Mouse (Mus musculus): ENCODE results near the gene Ccdc170. TPM values are rescaled to one million over a fixed set of nuclear protein-coding genes. Genes with fewer than 3 reads are reported as not detected.
"Not testable (repeated sequence)": the region's sequence is repeated elsewhere in the genome, so short reads cannot be mapped to it uniquely, and the experiment has no call there.

Ccdc170 gene
- not detected in 2 replicates for total RNA-seq (2015; ENCODE audit: low replicate concordance)
- not detected in 2 replicates for total RNA-seq (2017; ENCODE audit: low replicate concordance)

DNA sequence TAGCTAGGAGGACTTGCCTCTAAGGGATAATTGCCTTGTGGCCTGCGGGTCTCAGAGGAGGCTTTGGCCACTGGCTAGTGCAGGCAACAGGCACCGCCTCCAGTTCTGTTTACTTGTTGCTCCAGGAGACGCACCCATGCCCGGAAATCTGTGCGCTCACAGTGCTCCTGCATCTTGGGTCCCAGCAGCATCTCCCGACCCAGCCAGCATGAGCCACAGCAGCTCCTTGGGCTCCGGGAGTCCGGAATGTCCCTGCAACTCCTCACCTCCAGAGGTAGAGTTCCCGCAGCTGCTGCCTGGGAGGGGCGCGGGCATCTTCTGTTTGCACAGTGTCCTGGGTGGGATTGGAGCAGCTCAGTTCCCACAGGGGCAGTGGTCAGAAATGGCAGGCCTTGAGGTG lies at the start of gene Ccdc170:
Gene Ccdc170 (plus strand): TSS at position 148 of the 400 bp plus-strand sequence.
- ATAC-seq (replicated peaks; ENCODE audit: low FRiP score, poor library complexity, severe bottlenecking), result no peak

DNA sequence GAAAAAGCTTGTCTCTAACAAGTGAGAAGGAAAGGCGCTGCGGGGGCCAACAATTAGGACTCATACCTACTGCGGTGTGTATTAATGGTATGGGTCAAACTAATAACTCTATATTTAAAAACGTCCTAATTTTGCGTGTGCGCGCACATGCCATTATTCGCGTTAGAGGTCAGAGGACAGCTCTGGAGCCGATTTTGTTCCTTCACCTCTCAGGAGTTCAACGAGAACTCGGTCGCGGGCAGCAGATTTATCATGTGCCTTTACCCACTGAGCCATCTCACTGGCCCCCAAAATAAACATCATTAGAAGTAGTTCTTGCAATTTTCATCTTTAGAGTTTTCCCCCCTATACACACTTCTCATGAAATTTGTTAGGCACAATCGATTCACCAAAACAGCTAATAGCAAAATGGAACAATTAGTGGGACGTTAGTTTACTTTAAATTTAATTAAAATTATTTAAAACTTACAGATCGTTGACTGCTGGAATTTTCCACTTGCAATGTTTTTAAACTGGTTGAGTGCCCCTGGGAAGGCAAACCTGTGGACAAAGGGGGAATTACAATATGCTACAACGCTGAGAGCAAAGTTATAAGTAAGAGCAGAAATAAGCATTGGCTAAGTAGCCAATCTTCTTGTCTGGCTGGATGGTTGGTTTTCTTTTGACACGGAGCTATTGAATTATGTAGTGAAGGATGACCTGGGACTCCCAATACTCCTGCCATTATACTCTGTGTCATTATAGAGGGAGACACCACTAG lies 49.1 kb upstream of the Ccdc170 start:
- peak; percentile 11; the same call in 1 of the 2 replicates for ATAC-seq (replicated peaks; ENCODE audit: low FRiP score, poor library complexity, severe bottlenecking)

DNA sequence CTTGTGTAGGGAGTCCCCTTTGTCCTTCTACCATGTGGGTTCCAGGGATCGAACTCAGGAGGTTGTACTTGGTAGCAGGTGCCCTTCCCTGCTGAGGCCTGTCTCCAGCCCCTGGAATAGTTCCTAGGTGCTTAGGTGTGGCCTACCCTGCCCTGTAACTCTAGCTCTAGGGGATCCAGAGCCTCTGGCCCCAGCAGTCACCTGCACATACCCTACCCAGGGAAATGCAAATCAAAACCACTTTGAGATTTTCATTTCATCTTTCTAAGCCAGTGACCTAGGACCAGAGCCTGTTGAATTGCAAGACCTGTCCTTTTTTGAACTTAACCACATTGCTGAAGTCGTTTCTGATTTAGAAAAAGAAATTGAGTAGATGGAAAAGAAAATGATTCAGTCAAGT lies 48.4 kb upstream of the Ccdc170 start:
- ATAC-seq (replicated peaks; ENCODE audit: low FRiP score, poor library complexity, severe bottlenecking), result not testable (repeated sequence)

DNA sequence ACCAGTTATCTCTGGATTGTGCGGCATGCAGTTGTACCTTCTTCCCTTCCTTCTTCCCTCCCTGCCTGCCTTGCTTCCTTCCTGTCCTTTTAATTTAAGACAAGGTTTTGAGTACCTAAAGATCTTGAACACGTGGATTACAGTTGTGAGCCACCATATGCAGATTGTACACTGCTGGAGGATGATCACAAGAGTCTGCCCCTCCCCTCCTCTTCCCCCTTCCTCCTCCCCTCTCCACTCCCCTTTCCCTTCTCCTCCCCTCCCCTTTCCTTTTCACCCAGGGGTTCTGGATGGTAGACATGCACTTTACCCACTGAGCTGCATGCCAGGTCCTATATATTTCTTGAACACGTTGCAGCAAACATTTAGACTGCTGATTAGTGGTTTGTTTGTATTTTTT lies 46.9 kb upstream of the Ccdc170 start:
- ATAC-seq (replicated peaks; ENCODE audit: low FRiP score, poor library complexity, severe bottlenecking), result no peak

DNA sequence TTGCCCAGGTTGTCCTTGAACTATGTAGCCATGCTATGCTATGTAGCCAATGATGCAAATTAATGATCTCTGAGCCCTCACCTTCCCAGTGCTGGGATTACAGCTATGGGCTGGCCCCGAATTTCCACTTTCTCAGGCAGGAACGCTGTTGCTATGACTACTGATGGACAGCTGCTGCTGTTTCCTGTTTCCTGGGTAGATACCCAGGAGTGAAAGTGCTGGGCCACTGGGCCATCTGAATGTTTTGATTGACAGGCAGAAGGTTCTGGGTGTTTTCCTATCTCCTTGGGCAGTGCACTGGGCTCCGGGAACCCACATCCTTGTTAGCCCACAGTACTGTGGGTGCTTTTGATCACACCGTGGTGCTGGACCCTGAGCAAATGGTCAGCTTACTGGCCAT lies 25.9 kb upstream of the Ccdc170 start:
- no peak for ATAC-seq (replicated peaks; ENCODE audit: low FRiP score, poor library complexity, severe bottlenecking)

DNA sequence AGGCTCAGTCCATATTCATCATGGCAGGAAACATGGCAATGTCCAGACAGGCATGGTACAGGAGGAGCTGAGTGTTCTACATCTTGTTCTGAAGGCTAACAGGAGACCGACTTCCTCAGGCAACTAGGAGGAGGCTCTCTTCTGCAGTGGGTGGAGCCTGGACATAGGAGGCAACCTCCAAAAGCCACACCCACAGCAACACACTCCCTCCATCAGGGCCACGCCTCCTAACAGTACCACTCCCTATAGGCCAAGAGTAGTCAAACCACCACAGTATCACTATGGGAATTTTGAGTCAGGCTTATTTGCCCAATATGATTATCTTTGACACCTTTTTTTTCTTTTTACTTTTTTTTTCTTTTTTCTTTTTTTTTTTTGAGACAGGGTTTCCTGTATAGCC lies 22.1 kb upstream of the Ccdc170 start:
- ATAC-seq (replicated peaks; ENCODE audit: low FRiP score, poor library complexity, severe bottlenecking), result peak; percentile 81

DNA sequence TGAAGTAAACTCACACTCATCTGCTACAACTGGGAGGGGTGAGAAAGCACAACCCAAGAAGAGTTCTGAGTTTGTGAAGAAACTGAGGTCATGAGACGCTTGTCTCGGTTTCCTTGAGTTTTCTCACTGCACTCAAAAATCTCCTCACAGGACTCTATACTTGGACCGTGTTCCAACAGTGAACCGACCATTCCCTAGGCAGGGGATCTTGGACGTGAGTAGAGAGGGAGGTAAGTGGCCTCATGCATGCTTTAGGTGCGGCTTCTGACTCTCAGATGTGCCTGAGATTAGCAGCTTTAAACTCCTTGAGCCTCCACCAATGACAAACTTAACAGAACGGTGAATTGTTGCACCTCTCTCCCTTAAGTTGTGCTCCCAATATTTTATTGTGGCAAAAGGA lies 16.5 kb upstream of the Ccdc170 start:
- no peak for ATAC-seq (replicated peaks; ENCODE audit: low FRiP score, poor library complexity, severe bottlenecking)

DNA sequence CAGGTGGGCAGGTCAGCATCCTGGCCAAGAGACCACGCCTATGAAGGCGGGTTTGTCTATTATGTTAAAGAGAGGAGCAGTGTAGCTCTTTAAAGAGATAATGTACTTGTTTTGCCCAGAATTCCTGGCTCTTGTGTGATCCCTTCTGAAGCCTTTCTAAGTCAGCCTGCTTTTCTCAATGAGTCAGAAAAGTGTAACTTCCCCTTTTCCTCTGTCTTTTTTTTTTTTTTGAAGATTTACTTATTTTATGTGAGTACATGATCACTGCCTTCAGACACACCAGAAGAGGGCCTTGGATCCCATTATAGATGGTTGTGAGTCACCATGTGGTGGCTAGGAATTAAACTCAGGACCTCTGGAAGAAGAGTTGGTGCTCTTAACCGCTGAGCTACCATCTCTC lies 12.9 kb upstream of the Ccdc170 start:
- no peak for ATAC-seq (replicated peaks; ENCODE audit: low FRiP score, poor library complexity, severe bottlenecking)

DNA sequence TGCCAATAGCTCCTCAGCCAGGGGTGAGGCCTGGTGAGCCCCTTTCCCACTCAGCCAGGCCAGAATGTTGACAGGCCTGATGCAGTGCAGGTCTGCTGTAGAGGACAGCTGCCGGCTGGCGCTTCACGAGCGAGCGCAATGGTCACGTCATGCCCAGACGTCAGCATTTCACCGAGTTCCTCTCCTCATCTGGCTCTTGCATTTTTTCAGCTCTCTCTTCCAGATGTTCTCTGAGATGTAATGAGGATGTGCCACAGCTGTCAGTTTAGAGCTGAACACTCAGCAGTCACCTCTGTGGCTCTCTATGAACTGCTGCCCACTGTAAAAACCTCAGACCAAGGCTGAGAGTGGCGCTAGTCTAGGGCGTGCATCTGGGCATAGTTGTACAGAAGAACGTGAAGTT lies 8.7 kb upstream of the Ccdc170 start:
- no peak for ATAC-seq (replicated peaks; ENCODE audit: low FRiP score, poor library complexity, severe bottlenecking)

DNA sequence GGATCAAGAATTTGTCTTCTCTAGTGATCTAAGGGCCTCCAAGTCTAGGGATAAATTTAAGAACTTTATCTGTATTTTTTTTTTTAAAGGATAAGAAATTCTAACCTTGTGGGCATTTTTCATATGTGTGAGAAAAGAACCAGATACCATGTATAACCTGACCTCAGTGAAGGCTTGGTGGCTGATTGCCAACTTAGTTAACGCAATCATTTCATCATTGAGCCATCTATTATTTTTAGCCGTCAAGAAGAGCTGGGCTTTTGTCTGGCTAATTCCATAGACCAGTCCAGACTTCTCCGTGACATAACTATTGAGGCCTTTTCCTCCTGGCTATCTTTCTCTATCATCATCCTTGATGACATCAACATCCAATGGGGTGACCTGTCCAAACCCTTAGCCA lies 6.9 kb upstream of the Ccdc170 start:
- ATAC-seq (replicated peaks; ENCODE audit: low FRiP score, poor library complexity, severe bottlenecking), result no peak

DNA sequence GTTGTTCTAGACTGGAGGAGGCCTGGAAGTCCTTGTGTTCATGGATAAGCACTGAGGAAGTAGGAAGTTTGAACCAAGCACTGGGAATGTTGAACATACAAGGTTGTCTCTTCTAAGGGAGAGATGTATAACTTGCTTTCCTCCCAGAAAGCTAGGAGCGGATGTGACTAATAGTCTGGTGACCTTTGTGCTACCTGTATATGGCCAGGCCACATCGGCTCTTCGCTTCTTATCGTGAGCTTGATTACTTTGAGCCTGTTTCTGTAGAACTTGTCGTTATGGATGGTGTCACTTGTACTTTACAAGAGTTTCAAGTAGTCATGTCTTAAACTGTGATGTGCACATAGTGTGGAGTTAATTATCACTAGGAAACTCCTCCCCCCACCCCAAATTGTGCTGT lies 5.7 kb upstream of the Ccdc170 start:
- ATAC-seq (replicated peaks; ENCODE audit: low FRiP score, poor library complexity, severe bottlenecking), result no peak

DNA sequence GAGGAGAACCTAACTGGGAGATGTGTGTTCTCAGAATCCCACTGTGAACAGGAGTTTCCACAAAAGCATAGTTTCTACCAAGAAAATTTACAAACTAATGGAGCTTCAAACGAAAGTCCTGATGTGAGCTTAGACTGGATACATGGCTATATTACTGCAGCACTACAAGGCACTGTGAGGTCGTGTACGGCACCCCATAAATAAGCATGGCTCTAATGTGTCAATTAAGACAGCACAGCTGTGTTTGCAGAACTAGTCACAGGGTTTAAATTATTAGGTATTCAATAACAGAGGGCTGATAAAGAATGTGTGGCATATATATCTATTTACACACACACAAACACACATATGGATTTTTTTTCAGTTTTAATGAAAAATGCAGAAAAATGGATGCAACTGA lies 1.4 kb upstream of the Ccdc170 start:
- ATAC-seq (replicated peaks; ENCODE audit: low FRiP score, poor library complexity, severe bottlenecking), result no peak

DNA sequence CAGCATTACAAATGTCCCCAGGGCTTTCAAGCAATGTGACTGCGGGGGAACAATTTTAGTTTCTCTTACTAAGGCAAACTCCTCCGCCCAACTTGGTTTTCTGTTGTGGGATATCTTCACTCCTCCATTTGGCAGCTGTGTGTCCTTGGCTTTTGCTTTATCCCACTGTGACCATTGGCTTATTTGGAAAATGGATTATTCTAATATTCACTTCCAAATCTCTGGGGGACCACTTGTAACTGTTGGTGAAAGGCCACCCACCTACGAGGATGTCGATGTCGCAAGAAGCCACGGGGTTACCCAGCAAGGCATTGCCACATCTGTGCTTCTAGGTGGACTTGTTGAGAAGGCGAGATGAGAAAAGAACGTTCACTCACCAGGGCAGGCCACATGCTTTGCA lies 607 bp upstream of the Ccdc170 start:
- no peak for ATAC-seq (replicated peaks; ENCODE audit: low FRiP score, poor library complexity, severe bottlenecking)

DNA sequence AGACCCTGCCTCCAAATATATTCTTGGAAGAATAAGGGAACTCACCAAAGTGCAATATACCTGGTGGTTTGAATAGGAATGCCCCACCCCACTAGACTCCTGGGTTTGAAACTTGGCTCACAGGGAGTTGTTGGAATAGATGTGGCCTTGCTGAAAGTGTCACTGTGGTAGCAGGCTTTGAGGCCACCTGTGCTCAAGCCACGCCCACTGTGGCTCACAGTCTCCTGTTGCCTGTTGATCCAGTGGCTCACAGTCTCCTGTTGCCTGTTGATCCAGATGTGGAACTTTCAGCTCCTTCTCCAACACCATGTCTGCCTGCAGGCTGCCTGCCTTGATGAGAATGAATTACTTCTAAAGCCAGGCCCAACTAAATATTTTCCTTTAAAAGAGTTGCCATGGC lies 1.5 kb downstream of the Ccdc170 start:
- ATAC-seq (replicated peaks; ENCODE audit: low FRiP score, poor library complexity, severe bottlenecking), result no peak

DNA sequence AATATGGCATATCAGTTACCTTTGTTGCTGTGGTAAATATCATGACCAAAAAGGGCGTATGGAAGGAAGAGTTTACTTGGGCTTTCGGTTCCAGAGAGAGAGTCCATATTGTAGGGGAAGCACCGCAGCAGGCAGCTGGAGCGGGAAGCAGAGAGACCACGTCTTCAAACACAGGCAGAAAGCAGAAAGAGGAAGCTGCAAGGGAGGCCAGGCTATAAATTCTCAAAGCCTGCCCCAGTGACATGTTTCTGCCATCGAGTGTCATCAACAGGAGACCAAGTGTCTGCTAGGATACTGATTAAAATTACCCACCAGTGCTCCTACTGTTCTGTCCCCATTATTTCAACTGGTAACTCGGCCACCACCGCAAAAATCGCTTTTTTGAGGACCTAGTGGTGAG lies 2.7 kb downstream of the Ccdc170 start:
- ATAC-seq (replicated peaks; ENCODE audit: low FRiP score, poor library complexity, severe bottlenecking), result no peak

DNA sequence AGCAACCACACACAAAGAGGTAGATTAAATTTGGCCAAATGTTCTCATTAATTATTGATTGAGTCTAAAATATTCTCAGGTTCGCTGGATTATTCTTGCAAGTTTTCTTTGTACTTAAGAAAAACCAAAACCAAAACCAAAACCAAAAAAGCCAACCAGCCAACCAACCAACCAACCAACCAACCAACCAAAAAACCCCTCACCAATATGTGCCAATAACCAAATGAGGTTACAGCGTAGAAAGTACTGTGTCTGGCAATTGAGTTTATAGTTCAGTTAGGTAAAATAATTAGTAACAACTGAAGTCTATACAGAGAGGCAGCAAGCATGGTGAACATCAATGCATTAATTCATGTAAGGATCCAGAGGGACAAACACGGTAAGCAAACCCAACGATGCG lies 7.6 kb downstream of the Ccdc170 start:
- no peak for ATAC-seq (replicated peaks; ENCODE audit: low FRiP score, poor library complexity, severe bottlenecking)

DNA sequence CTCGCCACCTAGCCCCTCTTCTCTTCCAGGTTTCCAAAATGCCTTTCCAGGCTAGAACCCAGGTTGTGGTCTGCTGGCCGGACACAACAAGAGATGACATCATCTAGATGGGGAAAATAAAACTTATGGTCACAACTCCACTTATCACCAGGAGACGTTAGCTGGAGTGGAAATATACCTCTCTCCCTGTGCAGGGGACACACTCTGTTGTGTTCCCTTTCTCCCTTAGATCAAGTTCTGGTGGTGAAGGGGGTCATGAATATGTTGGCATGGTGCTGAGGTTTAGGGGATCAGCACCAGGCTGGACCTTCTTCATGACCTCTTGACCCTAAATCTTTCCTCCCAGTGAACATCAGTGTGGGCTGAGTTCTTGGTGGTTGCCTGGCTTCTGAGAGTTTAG lies 9.0 kb downstream of the Ccdc170 start:
- ATAC-seq (replicated peaks; ENCODE audit: low FRiP score, poor library complexity, severe bottlenecking), result no peak

DNA sequence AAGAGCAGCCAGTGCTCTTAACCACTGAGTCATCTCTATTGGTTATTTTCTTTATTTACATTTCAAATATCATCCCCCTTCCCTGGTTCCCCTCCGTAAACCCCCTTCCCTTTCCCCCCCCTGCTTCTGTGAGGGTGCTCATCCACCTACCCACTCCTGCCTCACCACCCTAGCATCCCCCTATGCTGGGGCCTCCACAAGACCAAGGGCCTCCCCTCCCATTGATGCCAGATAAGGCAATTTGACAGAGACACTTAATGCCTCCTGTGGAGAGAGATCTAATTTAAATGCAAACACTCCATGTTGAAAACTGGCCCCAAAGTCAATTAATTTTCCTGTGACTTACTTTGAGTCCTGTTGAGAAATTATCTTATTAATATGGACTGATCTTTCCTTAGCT lies 9.7 kb downstream of the Ccdc170 start:
- ATAC-seq (replicated peaks; ENCODE audit: low FRiP score, poor library complexity, severe bottlenecking), result no peak

DNA sequence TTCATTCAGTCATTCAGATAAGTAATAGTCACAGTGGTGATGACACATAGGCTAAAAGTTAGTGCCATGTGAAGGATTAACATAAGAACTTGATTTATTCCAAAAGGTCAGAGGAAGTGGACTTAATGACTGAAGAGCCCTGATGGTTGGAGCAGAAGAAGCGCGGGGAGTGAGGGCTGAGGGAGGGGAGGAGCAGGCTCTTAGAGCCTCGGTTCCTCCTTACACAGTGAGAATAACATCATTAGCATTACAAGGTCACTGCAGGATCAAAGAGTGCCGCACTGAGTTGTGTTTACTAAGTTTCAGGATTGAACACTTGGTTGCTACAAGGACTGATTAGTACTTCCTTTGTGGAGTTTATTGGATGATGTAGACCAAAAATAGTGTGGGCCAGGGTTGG lies 10.6 kb downstream of the Ccdc170 start:
- no peak for ATAC-seq (replicated peaks; ENCODE audit: low FRiP score, poor library complexity, severe bottlenecking)

DNA sequence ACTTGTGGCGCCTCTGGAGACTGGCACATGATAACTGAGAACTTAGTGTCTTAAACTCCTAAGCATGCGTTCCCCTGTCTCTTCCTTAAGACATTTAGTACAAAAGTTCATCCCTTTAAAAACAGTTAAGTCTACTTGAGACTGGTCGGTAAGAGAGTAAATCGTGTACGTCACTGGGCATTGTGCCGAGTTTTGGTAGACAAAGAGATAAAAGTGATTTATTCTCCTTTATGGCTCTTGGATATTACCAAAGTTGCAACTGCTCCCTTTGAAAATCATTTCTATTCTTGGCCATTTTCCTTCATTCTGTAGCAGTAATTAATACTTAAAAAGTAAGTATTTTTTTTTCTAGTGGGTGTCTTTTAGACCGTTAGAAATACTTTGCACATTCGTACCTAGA lies 20.9 kb downstream of the Ccdc170 start:
- no peak for ATAC-seq (replicated peaks; ENCODE audit: low FRiP score, poor library complexity, severe bottlenecking)

DNA sequence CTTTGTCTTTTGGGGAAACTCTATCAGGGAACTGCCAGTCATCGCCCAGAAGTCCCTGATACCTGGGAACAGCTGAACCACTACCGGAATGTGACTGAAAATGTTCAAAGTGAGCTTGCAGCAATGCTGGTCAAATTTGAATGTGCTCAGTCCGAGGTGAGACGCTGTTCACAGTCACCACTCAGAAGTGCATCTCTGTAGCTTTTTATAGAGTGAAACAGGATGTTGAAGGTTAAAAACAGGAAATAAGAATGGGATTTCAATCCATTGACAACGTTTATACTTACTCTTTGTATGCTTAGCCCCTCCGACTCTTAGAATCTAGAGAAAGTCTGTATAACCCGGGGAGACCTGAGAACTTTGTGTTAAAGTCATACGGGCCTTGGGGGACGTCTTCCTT lies 30.4 kb downstream of the Ccdc170 start:
- no peak for ATAC-seq (replicated peaks; ENCODE audit: low FRiP score, poor library complexity, severe bottlenecking)

DNA sequence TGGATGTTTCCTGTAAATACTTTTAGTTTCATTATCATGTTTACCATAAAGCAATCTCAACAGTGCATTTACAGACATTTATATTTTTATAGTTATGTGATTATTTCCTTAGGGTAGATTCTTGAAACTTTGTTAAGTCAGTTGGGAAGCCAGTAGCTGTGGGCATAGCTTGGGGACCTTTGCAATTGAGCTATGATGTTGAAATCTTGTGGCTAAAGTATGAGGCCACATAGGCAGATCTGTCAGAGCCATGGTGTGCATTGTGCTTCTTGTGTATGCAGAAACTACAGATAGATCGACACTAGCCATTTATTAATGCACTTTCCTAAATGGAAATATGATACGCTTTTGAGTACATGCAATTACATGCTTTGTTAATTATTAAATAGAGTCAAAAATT lies 35.3 kb downstream of the Ccdc170 start:
- ATAC-seq (replicated peaks; ENCODE audit: low FRiP score, poor library complexity, severe bottlenecking), result no peak
